Mouse (Mus musculus) kidney, adult 2 months (tissue): ENCODE results near the gene Grm8.

ENCODE experiments used
- CTCF ChIP-seq: fragments of 200-500 bp; conservative IDR thresholded peaks from 2 replicates; pipeline ENCODE4 v1.5.1; 2011; ENCODE audit warnings: low read depth, mild to moderate bottlenecking, control low read depth, low read length, moderate library complexity, mixed read lengths; ENCODE audit not compliant: insufficient read depth, insufficient read length
- POLR2A ChIP-seq: fragments of 200-500 bp; IDR thresholded peaks from one replicate; pipeline ENCODE4 v1.6.1; 2011; ENCODE audit warnings: low read depth, low read length, control low read depth

- no peak for TF ChIP-seq CTCF
- no peak for TF ChIP-seq POLR2A
Measured at GRCm38 (mm10) chr6:27913281-27913680, 221.7 kb downstream of the Grm8 start.
